Mouse (Mus musculus) heart, adult 18-20 months (tissue): ENCODE results near the gene Smim6. TPM values are rescaled to one million over a fixed set of nuclear protein-coding genes. Genes with fewer than 3 reads are reported as not detected.

Experiments used
- DNase-seq, 2 experiments: peaks; one replicate each; pipeline ENCODE4 v3.0.0; 2021 to 2022; ENCODE audit warnings: mixed read lengths in 1 of 2
- total RNA-seq, 2 experiments: library from RNA; stranded (reverse); gene quantifications; 2 replicates each; pipeline ENCODE4 v1.2.3; 2021

The Smim6 gene
- total RNA-seq, 2 experiments from 2014 or later, result not detected

DNA sequence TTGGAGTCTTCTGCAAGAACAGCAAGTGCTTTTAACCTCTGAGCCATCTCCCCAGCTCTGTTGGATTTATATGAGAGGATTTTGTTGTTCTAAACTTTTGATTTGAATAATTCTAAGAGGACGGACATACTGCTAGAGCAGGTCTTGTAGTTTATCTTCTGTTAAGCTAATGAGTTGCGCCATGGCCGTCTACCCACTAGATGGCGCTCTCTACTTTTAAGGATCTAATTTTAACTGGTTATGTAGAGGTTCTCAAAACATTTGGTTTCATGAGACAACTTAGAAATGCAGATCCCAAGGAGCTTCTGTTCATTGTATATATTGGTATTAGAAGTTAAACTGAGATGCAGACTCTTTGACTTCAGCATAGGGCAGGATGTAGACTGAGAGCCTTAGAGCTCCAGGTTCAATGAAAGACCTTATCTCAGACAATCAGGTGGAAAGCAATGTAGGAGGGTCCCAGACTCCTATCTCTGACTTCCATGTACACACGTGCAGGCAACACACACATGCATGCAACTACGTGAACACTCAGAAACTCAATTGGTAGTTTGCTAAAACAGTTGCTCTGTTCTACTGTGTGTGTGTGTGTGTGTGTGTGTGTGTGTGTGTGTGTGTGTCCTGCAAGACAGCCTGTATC is 28.0 kb downstream of the Smim6 start:
- DNase-seq, result peak; percentile 56 to 83

DNA sequence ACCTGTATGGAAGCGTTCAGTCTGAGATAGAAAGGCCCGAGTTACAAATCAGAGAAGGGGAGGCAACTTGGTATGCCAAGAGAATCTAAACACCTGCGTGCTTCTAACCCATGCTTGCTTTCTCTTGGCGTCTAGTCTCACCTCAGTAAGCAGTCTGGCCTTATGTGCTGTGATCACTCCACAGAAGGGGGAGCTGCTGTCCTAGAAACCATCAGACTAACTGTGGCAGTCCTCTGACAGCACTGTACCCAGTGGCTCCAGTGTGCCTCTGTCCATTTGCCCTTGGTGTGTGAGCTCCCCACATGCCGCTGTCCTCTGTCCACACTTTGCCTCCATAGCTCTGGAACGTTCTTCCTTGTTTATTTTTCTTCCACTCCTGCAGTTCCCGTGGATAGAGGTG is 30.2 kb downstream of the Smim6 start:
- DNase-seq, result no peak

DNA sequence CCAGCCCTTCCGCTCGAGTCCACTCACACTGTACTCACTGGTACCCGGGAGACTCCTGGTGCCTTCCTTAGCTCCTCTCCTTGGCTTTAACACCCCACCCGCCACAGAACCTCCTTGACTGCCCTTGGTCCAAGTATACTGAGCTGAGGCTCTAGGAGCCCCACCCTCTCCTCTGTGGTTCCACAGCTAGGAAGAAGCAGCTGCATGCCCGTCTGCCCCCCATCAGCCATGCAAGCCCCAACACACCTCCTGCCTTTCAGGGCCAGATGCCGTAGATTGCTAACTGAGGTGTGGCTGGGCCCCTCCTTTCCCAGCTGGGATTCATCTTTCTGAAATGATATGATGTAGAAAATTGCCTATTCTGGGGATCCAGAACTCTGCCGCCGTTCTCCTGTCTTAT is 33.4 kb downstream of the Smim6 start:
- no peak for DNase-seq

DNA sequence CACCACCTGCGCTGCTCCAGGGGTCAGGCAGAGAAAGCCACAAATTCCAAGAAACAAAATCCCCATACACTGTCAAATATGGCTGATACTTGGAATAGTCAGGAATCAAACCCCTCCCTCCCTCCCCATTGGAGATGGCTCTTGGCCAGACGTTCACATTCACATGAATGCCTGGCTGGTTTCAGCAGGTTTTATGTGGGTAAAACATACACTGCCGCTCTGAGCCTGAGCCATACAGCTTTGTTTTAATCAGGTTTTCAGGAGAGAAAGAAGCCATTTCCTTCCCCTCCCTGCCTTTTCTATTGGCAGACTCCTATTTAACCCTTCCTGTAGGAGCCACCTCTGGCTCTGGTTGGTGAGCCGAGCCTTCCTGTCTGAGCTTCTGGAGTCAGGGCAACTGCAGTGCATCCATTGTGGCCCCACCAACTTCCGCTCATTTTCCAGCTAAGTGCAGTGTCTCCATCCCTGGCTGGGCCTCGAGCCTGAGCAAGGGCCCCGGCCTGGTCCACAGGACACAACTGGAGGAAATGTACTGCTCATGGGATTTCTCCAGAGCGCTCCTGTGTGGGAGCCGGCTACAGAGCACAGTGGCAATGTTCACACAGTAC is 34.5 kb downstream of the Smim6 start:
- DNase-seq, result peak in 1 of 2 experiments; percentile 29

DNA sequence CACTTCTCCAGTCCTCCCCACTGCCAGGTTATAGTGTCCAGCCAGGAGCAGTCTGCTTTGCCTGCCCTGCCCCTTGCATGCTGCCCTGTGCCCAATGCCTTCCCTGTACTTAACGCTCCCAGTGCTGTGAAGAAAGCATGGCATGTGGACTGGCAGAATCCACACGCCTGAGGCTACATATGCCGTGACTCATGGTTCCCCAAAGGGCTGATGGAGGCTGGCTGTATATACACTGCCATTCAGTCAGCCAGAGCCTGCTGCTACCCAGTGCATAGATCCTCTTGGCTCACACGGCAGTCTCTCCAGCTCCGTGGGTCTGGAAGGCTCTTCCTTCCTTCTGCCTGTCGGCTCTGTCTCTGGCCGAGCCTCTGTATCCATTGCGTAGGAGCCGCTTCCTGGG is 36.5 kb downstream of the Smim6 start:
- DNase-seq, result no peak

DNA sequence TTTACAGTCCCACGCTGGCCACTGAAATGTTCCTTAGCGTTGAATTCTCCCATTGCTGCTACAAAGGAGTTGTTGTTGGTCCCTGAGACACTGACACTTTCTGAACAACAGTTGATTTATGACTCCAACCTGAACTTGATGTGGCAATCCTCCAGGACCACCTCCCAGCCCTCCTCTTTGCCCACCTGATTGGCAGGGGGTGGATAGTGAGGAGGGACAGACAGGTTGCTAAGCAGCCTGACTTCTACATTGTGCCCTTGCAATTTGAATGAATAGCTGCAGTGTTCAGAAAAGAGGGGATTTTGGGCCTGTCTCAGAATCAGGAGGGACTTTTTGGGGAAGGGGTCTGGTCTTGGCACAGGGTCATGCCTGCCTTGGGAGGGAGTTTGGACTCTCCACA is 38.9 kb downstream of the Smim6 start:
- DNase-seq, result no peak

DNA sequence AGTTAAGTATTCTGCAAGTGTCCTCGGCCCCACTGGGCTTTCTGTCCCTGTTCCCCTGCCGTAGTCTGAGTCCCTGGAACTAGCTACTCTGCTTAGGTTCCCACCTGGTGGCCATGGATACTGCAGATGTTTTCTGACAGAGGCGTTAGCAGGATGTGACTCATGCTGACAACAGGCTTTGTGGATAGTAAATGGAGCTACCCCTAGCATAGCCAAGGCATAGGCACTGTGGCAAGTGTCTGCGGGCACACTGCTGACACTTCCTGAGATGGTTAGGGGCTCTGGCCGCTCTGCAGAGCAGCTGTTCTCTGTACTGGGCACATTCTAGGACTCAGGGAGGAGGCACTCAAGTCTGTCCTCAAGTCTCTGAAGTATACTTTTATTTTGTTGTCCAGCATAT is 42.9 kb downstream of the Smim6 start:
- DNase-seq, result no peak

DNA sequence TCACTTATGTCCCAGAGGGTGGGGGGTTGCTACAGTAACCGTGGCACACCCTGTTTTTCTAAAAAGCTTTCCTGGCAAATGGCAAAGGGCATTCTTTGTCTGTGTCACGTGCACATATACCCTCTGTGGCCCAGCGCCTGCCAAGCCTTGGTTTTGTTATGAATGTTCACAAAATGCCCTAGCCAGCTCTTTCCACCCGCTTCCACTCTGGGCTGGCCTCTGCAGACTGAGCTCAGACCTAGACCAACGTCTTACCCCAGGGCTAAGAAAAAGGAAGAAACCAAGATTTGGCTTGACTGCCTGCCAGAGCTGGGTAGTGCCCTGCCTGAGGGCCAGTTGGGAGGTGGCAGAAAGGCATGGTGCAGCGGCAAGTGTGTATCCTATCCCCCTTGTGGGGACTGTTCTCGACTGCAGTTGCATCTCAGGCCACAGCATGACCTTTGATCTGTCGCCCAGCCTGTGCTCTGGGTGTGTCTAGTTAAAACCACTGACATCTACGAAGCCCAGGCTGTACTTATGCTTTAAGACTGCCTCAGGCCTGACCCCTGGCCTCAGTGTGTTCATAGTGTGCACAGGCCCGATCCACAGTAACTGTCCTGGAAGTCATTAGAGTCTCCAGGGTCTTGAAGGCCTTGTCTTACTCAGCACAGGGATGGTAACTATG is 43.5 kb downstream of the Smim6 start:
- peak; percentile 31 to 70 for DNase-seq

DNA sequence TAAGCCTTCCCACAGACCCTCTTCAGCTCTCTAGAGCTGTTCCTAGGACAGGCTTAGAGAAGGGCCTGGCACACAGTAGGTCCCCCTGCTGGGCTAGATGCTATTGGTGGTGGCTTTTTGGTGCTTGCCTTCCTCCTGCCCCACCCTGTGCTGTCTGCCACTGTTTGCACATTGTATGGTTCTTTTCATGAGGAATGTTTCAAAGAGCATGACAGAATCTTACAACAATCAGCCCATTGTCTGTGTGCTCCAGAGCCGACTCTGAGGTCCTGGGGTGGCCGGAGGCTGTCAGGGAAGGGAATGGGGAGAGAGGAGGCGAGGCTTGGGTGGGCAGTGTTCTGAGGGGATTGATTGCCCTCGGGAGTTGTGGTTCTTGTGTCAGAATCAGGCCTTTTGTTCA is 44.6 kb downstream of the Smim6 start:
- DNase-seq, result no peak

DNA sequence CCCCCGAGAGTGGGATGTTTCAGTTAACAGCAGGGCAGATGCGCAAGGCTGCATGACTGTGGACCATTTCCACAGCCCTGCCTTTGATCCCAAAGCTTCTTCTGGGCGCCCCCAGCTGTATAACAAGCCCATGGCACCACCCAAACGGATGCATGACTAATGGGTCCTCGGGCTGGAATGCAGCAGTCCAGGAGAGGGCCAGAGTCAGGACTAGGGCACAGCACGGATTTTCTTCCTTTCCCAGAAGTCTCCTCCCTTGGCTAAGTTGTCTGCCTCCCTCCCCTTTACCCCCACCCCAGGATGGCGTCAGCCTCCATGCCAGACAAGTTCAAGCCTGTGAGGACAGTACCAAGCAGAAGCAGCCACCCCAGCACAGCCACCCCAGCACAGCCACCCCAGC is 46.2 kb downstream of the Smim6 start:
- no peak for DNase-seq

DNA sequence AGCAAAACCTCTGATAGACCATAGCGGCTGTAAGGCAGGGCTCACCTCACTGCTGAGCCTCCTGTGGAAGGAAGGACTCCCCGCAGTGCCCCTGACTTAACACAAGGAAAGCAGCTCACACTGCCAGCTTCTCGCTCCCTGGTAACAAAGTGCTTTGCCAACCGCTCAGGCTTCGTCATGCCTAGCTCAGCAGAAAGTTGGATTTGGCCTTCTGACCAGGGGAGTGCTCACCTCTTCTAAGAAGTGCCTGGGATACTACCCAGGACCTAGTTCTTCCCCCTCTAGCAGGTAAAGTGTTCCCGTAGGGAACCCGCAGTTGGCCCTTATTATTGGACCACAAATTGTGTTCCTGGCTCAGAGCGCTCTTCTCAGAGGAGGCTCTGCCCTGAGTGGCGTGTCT is 47.2 kb downstream of the Smim6 start:
- DNase-seq, result no peak

DNA sequence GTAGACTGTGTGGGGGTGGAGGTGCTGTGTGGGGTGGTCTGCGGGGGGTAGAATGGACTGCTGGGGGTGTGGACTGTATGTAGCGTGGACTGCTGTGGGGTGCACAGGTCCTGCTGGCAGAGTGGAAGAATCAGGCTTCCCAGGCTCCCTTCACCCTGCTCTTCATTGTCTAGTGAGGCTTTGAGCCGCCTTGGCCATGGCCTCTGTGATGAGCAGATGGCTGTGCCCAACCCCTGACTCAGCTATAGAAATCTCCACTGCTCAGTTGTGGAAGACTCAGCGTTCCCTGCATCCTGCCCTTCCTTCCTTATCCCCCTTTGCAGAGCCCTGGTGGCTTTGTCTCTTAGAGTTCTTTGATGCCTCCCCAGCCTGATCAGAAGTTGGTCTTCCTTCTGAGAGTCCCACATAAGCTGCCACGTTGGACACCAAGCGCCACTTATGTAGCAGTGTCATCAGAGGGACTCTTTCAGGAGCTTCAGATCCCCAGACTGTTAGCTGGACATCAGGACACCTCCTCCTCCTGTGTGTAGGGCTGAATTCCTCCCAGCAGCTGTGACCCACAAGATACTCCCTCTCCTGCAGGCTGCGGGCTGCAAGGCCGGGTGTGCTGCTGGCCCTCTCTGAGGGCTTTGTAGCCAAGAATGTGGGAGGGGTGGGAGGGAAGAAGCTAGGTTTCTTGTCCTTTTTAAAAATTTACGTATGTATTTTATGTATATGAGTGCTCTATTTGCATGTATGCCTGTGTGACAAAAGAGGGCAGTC is 51.0 kb downstream of the Smim6 start:
- DNase-seq, result no peak

Other genes starting within 250 kb of the Smim6 start
- 100 to 1,000 TPM in 1 of 2 experiments, 10 to 100 TPM in 1; 98.4 to 111 TPM for gene Grb2, start 203.4 kb upstream of the Smim6 start, total RNA-seq
- 100 to 1,000 TPM in 1 of 2 experiments, 10 to 100 TPM in 1; 96.6 to 104 TPM for gene Tmem94, start 146.6 kb upstream of the Smim6 start, total RNA-seq
- gene Caskin2, start 98.4 kb upstream of the Smim6 start, total RNA-seq, result 10 to 100 TPM; 39.2 to 42.9 TPM
- gene Tsen54, start 97.3 kb upstream of the Smim6 start, total RNA-seq, result 1 to 10 TPM; 7.1 to 8.5 TPM
- gene Llgl2, start 88.0 kb upstream of the Smim6 start, total RNA-seq, result 10 to 100 TPM; 17.5 to 18.2 TPM
- not detected for gene Myo15b, start 53.6 kb upstream of the Smim6 start, total RNA-seq
- gene Smim5, start 12.1 kb upstream of the Smim6 start, total RNA-seq, result 1 to 10 TPM; 8.2 to 8.8 TPM
- 10 to 100 TPM; 19.0 to 19.9 TPM for gene Sap30bp, start 21.3 kb downstream of the Smim6 start, total RNA-seq
- gene Recql5, start 21.5 kb downstream of the Smim6 start, total RNA-seq, result 1 to 10 TPM; 7.5 to 7.8 TPM
- 1 to 10 TPM; 1.9 to 3.7 TPM for gene Itgb4, start 62.7 kb downstream of the Smim6 start, total RNA-seq
- gene Galk1, start 100.7 kb downstream of the Smim6 start, total RNA-seq, result 10 to 100 TPM; 14.1 to 15.0 TPM
- gene H3f3b, start 115.9 kb downstream of the Smim6 start, total RNA-seq, result 100 to 1,000 TPM in 1 of 2 experiments, 10 to 100 TPM in 1; 98.0 to 107 TPM
- gene Unk, start 118.3 kb downstream of the Smim6 start, total RNA-seq, result 1 to 10 TPM; 5.2 to 7.8 TPM
- gene Unc13d, start 165.9 kb downstream of the Smim6 start, total RNA-seq, result 1 to 10 TPM in 1 of 2 experiments, under 1 TPM in 1; 0.42 to 2.0 TPM
- 100 to 1,000 TPM in 1 of 2 experiments, 10 to 100 TPM in 1; 93.3 to 109 TPM for gene Wbp2, start 175.0 kb downstream of the Smim6 start, total RNA-seq
- gene Trim47, start 215.2 kb downstream of the Smim6 start, total RNA-seq, result 10 to 100 TPM; 24.7 to 27.6 TPM
- 10 to 100 TPM in 1 of 2 experiments, 1 to 10 TPM in 1; 9.6 to 10.5 TPM for gene Trim65, start 219.1 kb downstream of the Smim6 start, total RNA-seq
- 10 to 100 TPM; 56.8 to 66.1 TPM for gene Mrpl38, start 226.9 kb downstream of the Smim6 start, total RNA-seq